Mouse (Mus musculus) ES-E14 (cell line): Measurements from ENCODE around the gene Fmc1.

Experiments
- CHD2 ChIP-seq: IDR thresholded peaks from 2 replicates; pipeline ENCODE4 v1.6.1; 2014; ENCODE audit warnings: mild to moderate bottlenecking, low read depth, low read length, inconsistent platforms
- HCFC1 ChIP-seq: IDR thresholded peaks from 2 replicates; pipeline ENCODE4 v1.6.1; 2012; ENCODE audit warnings: low read length, inconsistent platforms, borderline replicate concordance; ENCODE audit not compliant: insufficient read depth
- MAFK ChIP-seq: IDR thresholded peaks from 2 replicates; pipeline ENCODE4 v1.6.1; 2014; ENCODE audit warnings: mild to moderate bottlenecking, low read depth, low read length, inconsistent platforms; ENCODE audit not compliant: insufficient read depth
- ZC3H11A ChIP-seq: IDR thresholded peaks from 2 replicates; pipeline ENCODE4 v1.6.1; 2012; ENCODE audit warnings: low read depth, mild to moderate bottlenecking, inconsistent platforms, low read length, borderline replicate concordance

DNA sequence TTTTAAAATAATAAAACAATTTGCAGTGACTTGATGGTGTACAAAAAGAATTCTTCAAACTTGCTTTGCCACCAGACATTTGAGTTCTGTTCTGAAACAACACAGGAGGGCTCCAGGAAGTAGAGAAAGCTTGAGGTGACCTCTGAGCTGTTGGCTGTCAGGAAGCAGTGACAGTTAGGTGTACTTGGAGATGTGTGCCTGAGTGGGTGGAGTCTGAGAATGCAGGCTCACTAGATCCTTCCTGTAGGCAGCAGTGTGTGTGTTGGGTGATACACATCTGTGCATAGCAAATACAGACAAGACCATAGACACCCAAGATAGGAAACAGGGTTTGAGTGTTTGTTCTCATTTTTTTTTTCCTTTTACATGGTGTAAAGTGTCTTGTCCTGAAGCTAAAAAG lies 20.5 kb upstream of the Fmc1 start:
- no peak for TF ChIP-seq CHD2
- no peak for TF ChIP-seq MAFK
- no peak for TF ChIP-seq ZC3H11A
- TF ChIP-seq HCFC1, result no peak
